Mouse (Mus musculus) kidney, adult 2 months (tissue): ENCODE data around the gene Primpol.

Source experiments
- CTCF ChIP-seq: fragments of 200-500 bp; conservative IDR thresholded peaks from 2 replicates; pipeline ENCODE4 v1.5.1; 2011; ENCODE audit warnings: low read depth, mild to moderate bottlenecking, control low read depth, low read length, moderate library complexity, mixed read lengths; ENCODE audit not compliant: insufficient read depth, insufficient read length
- POLR2A ChIP-seq: fragments of 200-500 bp; IDR thresholded peaks from one replicate; pipeline ENCODE4 v1.6.1; 2011; ENCODE audit warnings: low read depth, low read length, control low read depth

- TF ChIP-seq POLR2A (no peak), CTCF (no peak)
Measured at GRCm38 (mm10) chr8:46566914-46567529, 50.0 kb downstream of the Primpol start.
